Mouse (Mus musculus) leukemia stem cell, adult 10-12 weeks (primary cell): ENCODE measurements around the gene Hexim2. TPM values are rescaled to one million over a fixed set of nuclear protein-coding genes. Genes with fewer than 3 reads are reported as not detected.

Experiments
- polyA plus RNA-seq: library from polyadenylated mRNA; stranded (reverse); fragments of >175 nt; gene quantifications from 2 replicates; pipeline ENCODE4 v1.2.3, GENCODE M21; 2012; ENCODE audit warnings: low replicate concordance

The Hexim2 gene
- 6.5 and 8.1 TPM in 2 replicates for polyA plus RNA-seq

GRCm38 (mm10) chr11:103131701-103132575, at the start of gene Hexim2:
Gene Hexim2, plus strand, starts transcription at chr11:103132429.

GRCm38 (mm10) chr11:103101481-103101865, 30.8 kb upstream of the Hexim2 start, which contains the start of the genes Plcd3 and Acbd4:
Gene Plcd3, minus strand, starts transcription at chr11:103101658.
Gene Acbd4, plus strand, starts transcription at chr11:103101682.

GRCm38 (mm10) chr11:103116008-103116818, 16.0 kb upstream of the Hexim2 start, which contains the start of gene Hexim1:
Gene Hexim1, plus strand, starts transcription at chr11:103116231.

GRCm38 (mm10) chr11:103170494-103171285, 38.5 kb downstream of the Hexim2 start, which contains the start of gene Fmnl1:
Gene Fmnl1, plus strand, starts transcription at chr11:103171107.

Other genes with a start within 250 kb of the Hexim2 start
- not detected in 2 replicates for gene Fam187a, start 247.3 kb upstream of the Hexim2 start, polyA plus RNA-seq
- 1.0 and 1.1 TPM in 2 replicates for gene Gfap, start 231.5 kb upstream of the Hexim2 start, polyA plus RNA-seq
- 27.7 and 63.8 TPM in 2 replicates for gene Kif18b, start 207.3 kb upstream of the Hexim2 start, polyA plus RNA-seq
- gene C1ql1, start 185.7 kb upstream of the Hexim2 start, polyA plus RNA-seq = 0.11 TPM in 1 of 2 replicates, not detected in the other
- 2.2 and 23.9 TPM in 2 replicates for gene Nmt1, start 104.2 kb upstream of the Hexim2 start, polyA plus RNA-seq
- gene Dcakd, start 104.1 kb upstream of the Hexim2 start, polyA plus RNA-seq = 34.7 and 104 TPM in 2 replicates
- gene Plcd3, start 30.8 kb upstream of the Hexim2 start, polyA plus RNA-seq = 0.51 and 0.59 TPM in 2 replicates
- 43.1 and 44.8 TPM in 2 replicates for gene Acbd4, start 30.7 kb upstream of the Hexim2 start, polyA plus RNA-seq
- 10.6 and 12.4 TPM in 2 replicates for gene Hexim1, start 16.2 kb upstream of the Hexim2 start, polyA plus RNA-seq
- 32.9 and 73.9 TPM in 2 replicates for gene Fmnl1, start 38.7 kb downstream of the Hexim2 start, polyA plus RNA-seq
- not detected in 2 replicates for gene 1700023F06Rik, start 76.1 kb downstream of the Hexim2 start, polyA plus RNA-seq
- not detected in 2 replicates for gene Spata32, start 86.0 kb downstream of the Hexim2 start, polyA plus RNA-seq
- gene Map3k14, start 135.0 kb downstream of the Hexim2 start, polyA plus RNA-seq = 4.3 and 9.6 TPM in 2 replicates
- 19.4 and 73.3 TPM in 2 replicates for gene Arhgap27, start 231.3 kb downstream of the Hexim2 start, polyA plus RNA-seq